Mouse (Mus musculus) heart, postnatal 0 days (tissue): Measurements from ENCODE around the gene Fbln5.

Experiments used
- CTCF ChIP-seq: IDR thresholded peaks from 2 replicates; pipeline ENCODE4 v1.5.1; 2016; ENCODE audit warnings: antibody characterized with exemption, control low read depth, low read depth
- EP300 ChIP-seq: IDR thresholded peaks from 2 replicates; pipeline ENCODE4 v1.6.1; 2016; ENCODE audit warnings: antibody characterized with exemption, low read depth

DNA sequence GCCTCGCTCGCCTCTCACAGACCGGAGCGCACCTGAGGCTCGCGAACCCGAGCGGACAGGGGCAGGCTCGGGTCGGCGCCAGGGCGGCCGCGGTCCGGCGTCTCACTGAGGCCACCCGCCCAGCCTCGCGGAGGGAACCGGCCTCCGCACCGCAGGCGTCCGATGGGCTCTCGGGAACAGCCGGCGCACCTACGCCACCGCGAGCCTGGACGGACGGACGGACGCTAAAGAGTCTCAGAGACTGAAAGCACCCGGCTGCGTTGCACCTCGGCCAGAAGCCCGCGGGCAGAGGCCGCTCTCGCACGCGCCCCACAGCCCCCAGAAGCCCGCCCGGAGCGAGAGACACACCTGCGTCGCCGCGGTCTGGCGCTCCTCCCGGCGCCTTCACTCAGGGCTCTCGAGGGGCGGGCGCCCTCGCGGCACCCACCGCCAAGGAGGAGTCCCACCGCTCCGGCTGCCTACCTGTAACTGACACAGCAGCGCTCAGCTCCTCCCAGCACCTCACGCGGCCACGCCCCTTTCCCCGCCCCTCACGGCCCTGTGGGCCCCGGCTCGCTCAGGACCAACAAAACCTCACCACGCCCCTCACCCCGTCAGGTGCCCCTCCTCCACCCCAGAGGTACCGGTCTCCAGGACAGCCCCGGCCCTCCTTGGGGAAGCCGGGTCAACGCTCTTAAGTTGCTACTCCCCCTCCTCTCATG lies 100.7 kb downstream of the Fbln5 start, which contains the start of gene Tc2n:
- no peak for TF ChIP-seq CTCF
- TF ChIP-seq EP300 = no peak
